Mouse (Mus musculus) megakaryocyte-erythroid progenitor cell, adult 5-6 weeks (primary cell): ENCODE results near the gene Acadm. TPM values are rescaled to one million over a fixed set of nuclear protein-coding genes. Genes with fewer than 3 reads are reported as not detected.

Experiments
- ATAC-seq: replicated peaks from 2 replicates; pipeline ENCODE4 v1.8.0; 2016; ENCODE audit warnings: mild to moderate bottlenecking, inconsistent platforms; ENCODE audit not compliant: severe bottlenecking, poor library complexity, low FRiP score, low TSS enrichment
- total RNA-seq, 2 experiments: library from RNA; stranded (forward) in 1 of 2; stranded (reverse) in 1 of 2; fragments of 200-1000, 215-1000 nt in 1 of 2; fragments of >200 nt in 1 of 2; fragmentation: Nextera tagmentation in 1 of 2; gene quantifications; 2 replicates each; pipeline ENCODE4 v1.2.3; 2014 to 2017

Gene Acadm
- total RNA-seq, 2 experiments from 2014 or later, result 82.5 to 332 TPM

DNA sequence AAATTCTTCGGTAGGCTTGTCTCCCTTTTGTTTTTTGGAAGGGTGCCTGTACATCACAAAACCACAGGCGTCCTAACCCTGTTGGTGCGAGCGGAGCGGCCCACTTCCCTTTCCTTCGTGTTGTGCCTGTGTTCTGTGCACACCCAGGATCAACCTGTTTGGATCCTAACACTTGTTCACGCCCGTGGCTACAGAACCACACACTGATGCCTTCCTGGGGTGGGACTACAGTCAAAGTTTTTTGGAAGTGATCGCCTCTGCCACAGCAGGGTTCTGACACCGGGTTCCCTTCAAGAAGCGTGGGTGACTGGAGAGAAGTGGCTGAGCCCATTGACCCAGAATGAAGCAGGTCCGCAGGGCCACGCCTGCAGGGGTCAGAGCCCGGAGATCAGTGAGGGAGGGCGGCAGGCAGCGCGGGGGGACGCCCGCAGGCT is 514 bp downstream of the Acadm start:
- peak; percentile 54 for ATAC-seq

DNA sequence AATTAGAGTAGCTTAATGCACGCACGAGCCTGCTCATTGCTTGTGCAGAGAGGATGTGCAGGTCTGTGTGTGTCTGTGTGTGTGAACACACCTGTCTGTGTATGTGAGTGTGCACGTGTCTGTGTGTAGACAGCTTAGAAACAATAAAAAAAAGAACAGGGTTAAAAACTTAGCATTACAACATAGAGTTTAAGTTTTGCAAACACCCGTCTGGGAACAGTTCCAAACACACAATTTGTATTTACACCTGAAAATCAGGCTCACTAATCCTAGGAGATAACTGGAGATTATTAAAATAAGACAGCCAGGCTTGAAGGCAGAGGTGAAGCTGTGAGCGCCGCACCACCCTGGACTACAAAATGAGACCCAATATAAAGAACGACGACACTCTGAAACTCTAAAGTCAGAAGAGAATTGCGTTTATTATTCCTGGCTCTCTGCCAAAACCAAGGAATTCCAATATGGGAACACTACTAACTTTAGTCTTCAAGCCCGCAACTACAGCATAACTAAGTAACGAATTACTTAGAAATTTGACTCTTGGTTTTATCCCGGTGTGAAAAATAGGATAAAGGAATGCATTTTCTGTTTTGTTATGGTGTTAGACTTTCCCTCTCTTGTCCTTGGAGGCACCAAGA is 1.3 kb downstream of the Acadm start:
- ATAC-seq, result no peak

DNA sequence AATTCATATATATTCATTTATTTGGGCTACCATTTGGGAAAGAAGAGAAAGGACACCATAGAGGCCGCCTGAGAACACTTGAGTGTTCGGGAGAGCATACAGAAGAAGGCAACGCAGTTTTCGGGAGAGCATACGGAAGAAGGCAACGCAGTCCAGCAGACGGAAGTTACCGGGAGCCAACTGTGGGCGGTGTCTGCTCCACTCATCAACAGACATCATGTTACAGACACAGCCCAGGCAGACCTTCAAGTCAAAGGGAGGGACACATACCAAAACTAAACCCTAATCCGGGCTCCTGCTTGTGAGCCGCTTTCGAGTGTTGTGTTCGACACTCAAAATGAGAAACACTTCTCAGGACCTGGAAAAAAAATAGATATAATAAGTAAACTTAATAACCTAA is 2.8 kb downstream of the Acadm start:
- ATAC-seq, result no peak

DNA sequence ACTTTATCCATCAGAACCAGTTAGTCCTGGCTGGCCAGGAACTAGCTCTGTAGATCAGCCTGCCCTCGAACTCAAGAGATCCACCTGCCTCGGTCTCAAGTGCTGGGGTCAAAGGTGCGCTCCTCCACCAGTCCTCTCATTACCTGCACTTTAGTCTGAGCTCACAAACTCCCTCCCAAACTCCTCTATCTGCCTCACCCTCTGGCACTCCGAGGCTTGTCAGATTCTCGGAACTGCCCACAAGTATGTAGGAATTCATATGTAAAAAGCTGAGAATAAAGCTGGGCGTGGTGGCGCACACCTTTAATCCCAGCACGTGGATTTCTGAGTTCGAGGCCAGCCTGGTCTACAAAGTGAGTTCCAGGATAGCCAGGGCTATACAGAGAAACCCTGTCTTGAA is 3.9 kb downstream of the Acadm start:
- no peak for ATAC-seq

DNA sequence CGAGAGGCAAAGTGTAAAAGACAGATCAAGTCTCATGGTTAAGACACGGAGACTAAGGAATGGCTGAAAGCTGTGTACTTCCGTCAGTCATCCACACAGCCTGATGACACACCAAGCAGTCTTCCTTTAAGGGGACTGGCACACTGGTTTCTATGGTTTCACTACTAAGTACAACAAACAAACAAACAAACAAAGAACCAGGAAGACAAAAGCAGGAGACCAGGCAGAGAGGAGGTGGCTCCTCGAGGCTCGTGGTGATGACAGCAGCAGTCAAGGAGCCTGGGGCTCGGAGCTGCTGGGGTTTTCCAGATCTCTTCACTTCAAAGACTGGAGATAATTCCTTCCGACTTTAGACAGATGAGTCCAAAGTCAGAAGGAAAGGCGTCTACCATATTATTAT is 4.4 kb downstream of the Acadm start:
- ATAC-seq, result no peak

DNA sequence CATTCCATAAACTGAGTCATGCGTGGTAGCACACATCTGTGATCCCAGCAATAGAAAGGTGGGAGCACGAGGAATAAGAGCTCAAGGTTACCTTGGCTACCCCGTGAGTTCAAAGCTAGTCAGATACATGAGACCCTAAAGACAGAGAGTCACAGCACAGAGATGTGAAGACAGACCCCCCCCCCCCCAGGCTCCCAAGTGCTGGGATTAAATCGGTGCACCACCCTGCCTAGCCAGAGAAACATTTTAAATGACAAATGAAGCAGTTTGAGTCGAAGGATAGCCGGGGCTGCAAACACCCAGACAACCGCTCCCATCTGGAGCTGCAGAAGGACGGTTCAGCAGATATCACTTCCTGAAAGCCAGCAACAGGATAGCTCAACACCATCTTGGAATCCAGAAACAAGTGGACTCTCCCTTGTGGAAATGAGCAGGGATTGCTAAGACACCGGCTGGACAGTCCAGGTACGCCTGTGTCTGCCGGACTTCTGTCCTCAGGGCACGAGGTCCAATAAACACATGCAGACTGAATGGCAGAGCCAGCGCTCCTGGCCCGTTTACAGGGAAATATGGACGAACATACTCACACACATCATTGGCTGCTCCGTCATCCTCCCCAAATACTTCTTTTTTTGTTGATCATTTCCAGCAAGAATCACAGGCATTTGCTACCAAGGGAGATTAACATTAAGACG is 7.2 kb downstream of the Acadm start:
- no peak for ATAC-seq

DNA sequence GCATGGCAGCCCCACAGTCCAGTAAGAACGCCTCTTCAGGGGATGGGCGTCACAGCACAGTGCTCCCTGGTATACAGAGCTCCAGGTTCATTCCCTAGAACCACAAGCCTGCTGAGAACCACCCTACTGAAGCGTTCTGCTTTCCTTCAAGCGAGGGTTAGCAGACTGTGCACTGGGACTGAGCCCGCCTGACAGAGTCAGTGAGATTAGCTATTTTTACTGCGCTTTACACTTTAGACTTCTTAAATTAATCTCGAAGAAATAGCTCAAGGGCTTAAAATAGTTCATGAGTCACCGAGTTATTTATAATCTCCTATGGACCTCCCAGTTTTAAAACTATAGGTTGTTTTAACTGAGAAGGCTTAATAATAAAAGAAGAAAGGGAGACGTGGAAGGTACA is 8.6 kb downstream of the Acadm start:
- no peak for ATAC-seq

DNA sequence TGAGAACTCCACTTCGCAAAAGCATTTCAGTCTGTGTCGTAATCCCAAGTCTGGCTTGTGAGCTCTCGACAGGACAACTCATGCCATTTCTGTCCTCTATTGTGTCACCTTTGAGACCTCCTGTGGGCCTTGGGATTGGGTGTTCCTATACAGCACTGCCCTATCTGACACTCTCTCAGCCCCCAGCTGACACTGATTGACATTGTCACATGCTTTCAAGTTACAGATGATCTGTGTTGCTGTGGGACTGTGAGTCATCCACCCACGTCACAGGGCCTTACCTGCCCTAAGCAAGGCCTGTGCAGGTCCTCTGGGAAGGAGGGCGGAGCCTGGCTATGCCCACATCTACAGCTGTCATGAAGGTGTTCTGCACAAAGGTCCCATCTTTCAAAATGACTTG is 12.0 kb downstream of the Acadm start:
- no peak for ATAC-seq

DNA sequence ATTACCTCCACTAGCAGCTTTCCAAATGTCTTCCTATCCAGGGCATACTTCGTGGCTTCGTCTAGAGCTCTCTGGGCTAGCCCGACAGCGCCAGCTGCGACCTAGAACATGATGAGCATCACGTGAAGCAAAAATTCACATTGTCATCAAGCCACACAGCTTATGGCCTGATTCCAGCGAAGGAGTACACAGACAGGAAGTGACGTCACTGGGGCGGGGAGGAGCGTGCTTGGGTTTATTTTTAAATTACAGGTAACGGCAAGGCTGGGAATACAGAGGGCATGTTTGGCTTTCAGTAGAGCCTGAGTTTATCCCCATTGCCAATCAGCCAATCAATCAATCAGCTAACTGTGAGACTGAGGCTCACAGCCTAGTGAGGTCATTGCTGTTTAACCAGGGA is 14.9 kb downstream of the Acadm start:
- peak; percentile 79 for ATAC-seq

DNA sequence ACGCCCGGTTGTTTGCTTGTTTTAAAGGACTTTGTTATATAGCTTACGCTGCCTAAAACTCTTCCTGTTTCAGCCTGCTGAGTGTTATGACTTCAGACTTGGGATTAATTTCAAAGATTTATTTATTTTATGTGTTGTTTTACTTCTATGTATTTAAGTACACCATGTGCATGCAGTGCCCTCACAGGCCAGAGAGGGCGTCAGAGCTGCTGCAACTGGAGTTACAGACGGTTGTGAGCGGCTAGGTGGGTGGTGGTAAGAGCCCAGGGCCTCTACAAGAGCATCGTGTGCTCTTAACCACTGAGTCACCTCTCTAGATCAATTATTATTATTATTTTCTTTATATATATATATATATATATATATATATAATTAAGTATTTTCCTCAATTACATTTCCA is 18.1 kb downstream of the Acadm start:
- ATAC-seq, result no peak

DNA sequence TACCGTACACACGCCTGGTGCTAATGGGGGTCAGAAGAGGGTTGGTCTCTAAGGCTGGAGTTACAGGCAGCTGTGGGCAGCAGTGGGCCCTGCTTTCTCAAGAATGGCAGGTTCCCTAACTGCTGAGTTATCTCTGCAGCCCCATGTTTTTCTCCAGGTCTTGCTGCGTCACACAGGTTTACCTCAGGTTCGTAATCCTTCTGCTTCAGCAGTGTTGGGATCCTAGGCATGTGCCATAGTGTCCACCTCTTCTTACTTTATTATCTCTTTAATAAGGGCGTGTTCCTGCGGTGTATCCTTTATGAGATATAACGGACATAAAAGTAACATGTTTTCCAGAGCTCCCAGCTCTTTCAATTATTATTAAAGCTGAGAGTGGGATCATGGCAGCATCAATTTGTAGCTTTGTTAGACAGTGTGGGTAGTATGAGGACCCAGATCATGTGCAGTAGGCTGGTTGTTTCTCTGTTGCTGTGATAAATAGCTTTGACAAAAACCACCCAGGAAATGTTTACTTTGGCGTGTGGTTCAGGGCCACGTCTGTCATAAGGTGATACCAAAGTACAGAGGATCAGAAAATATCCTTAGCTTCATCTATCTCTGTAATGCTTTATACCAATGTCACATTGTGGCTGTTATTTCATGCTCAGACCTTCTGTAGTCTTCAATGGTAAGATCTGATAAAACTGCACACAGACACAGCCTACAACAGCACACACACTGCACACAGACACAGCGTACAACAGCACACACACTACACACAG is 23.1 kb downstream of the Acadm start:
- ATAC-seq, result peak; percentile 80

DNA sequence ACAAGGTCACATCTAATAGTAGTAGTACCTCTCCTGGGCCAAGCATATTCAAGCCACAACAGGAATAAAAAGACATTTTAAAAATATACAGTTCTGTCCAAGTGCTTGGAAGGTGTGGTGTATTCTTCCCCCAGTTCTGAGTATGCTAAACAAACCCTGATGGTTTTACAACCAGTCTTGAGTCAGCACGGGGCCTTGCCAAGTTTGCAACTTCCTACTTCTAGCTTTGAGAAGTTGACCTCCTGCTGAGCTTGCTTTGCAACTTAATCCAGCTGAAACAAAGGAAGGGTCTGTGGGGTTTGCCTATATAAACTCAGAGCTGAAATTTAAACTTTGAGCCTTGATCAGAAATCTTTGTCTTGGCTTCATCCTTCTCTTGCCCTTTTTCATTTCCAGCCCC is 27.2 kb downstream of the Acadm start:
- ATAC-seq, result no peak

DNA sequence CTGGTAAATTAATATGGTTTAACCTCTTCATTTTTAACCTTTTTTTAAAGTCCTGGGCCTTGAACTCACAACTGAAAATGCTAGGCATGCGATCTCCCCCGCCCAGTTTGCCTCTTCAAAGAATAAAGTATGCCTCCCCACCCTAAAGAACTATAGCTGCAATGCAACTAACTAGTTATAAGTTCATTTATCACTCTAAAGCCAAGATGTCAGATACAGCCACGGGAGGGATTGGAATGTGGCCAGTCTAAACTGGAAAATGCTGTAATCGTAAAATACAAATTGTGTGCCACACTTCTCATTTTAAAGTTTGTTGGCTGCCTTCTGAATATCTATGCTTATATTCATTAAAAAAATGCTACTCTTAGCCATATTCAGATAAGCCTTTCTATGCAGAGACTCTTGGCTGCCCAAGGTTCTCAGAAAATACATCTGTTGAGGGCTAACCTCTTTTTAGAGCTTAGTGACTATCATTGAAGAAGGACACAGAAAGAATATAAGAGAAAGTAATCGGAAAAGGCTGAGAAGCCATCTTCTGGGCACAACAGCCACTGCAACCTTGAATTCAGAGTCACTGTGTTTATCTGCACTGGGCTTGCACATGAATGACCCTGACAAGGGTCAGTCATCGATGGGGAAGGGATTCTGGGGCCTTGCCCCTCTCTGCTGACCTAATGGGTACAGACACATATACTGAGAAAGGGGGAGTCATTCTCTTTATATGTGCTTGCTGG is 30.8 kb downstream of the Acadm start:
- ATAC-seq, result peak; percentile 24

DNA sequence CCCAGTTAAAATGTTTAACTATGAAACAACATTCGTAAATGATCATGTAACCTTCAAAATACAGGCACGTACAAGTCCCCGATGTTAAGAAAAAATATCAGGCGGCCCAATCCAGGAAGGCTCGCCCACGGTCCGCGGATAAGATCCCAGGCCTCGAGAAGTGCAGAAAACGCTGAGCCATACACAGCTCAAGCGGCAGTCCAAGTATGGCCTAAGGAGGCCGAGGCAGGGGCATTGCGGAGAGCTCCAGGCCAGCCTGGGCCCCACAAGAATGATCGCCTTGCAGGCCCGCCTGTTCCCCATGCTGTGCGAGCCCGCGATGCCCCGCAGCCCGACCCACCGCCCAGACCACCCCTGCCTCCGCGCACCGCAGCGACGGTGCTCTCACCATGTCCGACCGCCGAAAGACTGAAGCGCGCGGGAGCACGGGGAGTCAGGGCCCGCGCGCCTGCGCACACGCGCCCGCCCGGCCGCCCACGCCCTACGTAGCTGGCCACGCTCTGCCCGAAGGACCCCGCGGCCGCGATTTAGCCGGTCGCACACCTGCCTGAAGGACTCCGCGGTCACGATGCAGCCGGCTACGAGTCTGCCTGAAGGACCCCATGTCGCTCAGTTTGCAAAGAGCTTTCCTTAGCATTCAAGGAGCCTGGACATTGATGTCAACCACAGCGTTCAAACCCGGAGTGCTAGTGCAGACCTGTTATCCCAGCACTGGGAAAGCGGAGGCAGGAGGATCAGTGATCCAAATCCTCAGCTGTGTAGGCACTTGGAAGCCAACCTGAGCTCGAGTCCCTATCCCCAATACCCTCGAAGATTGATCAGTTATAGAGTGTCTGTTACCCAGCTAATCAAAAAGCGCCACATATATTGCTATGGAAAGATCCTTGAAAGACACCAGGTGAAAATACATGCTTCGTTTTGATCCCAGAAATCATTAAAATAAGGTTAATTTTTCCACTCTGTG is 31.6 kb downstream of the Acadm start, which contains the start of gene Rabggtb:
Gene Rabggtb (minus strand): TSS at position 464 of the 964 bp plus-strand sequence.
- ATAC-seq, result peak; percentile 66

DNA sequence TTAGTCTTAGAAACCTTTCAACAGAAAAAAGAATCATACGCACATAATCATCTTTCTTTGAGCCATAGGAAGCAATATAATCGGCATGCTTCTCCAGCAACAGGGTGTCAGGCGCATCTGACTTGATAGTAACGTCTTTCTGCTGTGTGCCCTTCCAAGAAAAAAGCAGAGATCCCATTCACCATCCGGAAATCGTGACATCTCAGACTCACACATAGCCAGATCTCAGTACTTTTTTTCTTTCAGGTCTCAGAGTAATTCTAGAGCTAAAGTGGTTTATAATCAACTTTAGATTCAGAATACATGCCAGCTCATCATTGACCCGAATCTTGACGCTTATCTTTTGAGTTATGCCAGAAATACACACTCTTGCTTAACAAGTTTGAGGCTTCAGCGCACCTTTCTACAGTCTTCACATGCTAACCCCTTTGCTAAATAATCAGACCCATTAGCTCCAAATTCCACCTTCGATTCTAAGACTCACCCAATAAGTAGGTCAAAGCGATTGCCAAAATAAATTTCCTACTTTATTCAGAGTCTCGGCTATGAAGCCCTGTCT is 32.5 kb downstream of the Acadm start:
- no peak for ATAC-seq

DNA sequence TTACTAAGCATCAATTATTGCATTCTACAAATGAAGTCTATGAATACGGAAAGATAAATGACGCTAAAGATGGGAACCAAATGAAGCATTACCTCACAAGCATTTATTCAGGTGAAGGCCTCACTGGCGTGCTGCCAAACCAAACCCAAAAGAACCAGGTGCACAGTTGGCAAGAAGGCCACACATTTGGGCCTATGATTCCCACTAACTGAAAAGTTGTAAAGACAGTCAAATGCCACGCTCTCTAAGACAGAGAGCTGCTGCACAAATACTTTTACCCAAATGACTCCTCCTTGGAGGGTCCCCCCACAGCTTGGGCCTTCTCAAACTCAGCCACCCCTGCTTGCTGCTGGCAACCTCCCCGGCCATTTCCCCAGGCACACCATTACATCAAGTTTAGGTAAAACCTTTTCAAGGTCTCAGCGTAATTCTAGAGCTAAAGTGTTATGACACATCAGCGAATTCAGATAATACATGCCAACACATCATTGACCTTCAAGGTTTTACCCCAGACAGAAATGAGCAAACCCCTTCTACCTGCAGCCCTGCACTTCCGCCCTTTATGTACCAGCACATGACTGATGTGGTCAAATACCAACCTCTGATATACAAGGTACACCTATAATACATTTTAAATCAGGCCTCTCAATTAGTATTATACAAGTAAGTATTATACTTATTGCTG is 33.1 kb downstream of the Acadm start:
- ATAC-seq, result no peak

DNA sequence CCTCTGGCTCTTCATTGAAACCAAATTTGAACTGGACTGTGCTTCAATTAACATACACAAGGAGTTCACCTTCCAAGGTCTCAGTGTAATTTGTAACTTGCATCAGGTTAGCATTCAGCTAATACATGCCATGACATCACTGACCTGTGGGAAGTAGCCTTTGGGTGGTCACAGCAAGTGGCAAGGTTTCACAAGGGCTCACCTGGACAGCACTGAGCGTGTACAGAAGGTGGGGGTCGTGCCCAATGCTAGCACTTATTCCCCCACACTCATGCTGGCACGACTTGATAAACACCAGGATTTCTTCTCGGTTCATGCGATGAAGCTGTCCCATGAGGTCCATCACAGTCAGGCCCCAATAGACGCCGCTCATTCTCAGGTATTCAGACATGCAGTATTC is 33.9 kb downstream of the Acadm start:
- ATAC-seq, result no peak

DNA sequence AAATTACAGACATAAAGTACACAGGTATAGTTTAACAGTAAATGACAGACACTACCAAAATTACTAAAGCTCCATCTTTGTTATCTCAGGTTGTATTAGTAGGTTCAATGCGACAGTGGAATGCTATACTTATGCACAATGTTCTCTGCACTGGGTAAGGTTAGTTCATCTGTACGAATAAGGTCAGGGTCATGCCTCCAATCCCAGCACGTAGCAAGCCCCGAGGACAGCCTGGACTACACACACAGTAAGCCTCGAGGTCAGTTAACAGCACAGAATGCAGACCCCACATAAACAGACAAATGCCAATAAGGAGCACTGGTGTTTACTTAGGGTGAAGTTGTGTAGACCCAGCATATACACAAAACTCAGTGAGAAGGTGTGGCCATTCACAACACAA is 35.5 kb downstream of the Acadm start:
- no peak for ATAC-seq
